Mouse (Mus musculus) megakaryocyte, adult 5-6 weeks (primary cell): ENCODE measurements around the gene Tbl1x. TPM values are rescaled to one million over a fixed set of nuclear protein-coding genes. Genes with fewer than 3 reads are reported as not detected.
A peak's percentile ranks its signal among the peaks of the same experiment; 100 is the strongest.
"Not testable (repeated sequence)": the region's sequence is repeated elsewhere in the genome, so short reads cannot be mapped to it uniquely, and the experiment has no call there.

Experiments
- ATAC-seq: 2 replicates; pipeline ENCODE4 v1.8.0; 2016; ENCODE audit warnings: mild to moderate bottlenecking, inconsistent platforms; ENCODE audit not compliant: poor library complexity, severe bottlenecking
- total RNA-seq, 2 experiments: library from RNA; stranded (forward) in 1 of 2; stranded (reverse) in 1 of 2; fragments of 153-499, 151-499 nt in 1 of 2; fragments of 221-1000, 200-1000 nt in 1 of 2; gene quantifications; 2 replicates each; pipeline versions ENCODE4 v1.2.3 to v1.2.4; 2015 to 2017

Gene Tbl1x
- total RNA-seq, 2 experiments from 2014 or later: 23.6 to 40.9 TPM

DNA sequence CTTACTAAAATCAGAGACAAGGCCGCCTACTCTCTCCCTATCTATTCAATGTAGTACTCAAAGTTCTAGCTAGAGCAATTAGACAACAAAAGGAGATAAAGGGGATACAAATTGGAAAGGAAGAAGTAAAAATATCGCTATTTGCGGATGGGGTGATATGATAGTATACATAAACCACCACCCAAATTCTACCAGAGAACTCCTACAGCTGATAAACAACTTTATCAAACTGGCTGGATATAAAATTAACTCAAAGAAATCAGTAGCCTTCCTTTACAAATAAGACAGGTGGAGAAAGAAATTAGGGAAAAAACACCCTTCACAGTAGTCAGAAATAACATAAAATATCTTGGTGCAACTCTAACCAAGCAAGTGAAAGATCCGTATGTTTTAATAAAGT is 29.0 kb downstream of the Tbl1x start:
- not testable (repeated sequence) for ATAC-seq

DNA sequence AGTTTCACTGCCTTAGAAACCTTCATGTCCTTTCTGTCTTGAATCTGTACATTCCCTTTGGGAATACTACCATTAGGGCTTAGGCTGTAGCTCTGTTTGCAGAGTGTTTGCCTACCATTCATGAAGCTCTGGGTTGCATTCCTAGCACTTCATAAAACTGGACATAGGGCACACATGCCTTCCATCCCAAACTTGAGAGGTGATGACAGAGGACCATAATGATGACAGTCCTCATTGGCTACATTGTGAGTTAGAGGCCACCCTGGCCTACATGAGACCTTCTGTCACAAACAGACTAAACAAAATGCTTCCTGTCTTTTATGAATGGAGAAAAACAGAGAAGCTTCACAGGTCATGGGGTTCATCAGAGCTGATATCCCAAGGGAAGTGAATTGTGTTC is 33.2 kb downstream of the Tbl1x start:
- ATAC-seq: no peak

DNA sequence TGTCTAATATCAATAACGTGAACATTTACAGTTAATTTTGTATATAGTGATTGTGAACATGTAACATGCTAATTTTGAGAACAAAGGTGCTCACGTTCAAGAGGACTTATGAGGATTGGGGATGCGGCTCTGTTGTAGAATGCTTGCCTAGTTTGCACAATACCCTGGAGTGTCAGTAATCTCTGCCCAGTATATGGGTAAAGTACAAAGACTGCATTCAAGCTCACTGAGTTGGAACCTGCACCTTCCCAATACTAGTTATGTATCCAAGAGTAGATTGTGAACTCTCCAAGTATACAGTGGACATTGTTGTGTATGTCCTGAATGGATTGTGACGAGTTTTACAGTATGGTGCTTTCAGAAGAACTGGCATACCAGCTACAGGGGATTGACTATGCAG is 33.7 kb downstream of the Tbl1x start:
- ATAC-seq: no peak

DNA sequence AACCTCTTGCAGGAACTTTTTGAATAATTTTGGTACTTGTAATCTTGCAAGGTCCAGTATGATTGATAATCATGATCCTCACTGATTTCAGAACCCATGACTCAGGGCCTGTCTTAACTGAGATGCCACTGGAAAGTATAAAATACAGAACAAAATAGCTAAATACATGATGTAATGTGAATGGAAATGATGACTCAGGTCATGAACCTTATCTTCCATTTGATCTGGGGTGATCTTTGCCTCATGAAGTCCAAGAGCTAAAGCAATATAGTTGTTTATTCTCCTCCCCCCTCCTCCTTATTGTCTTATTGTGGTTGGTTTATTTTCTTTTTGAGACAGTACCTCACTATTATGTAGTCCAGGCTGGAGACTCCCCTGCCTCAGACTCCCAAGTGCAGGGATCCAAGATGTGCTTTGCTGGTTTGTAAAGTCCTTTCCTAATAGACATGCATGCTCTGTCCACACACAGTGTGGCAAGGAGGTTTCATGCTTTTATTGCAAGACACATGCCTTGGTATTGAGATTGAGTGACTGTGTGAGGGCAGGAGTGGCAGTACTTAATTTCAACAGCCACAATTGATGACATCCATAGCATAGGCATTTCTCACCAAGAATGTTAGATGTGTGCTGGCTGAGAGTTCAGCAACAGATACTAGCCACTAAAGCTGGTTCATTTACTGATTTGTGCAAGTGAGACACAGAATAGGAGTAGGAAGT is 34.7 kb downstream of the Tbl1x start:
- ATAC-seq: peak; percentile 60

DNA sequence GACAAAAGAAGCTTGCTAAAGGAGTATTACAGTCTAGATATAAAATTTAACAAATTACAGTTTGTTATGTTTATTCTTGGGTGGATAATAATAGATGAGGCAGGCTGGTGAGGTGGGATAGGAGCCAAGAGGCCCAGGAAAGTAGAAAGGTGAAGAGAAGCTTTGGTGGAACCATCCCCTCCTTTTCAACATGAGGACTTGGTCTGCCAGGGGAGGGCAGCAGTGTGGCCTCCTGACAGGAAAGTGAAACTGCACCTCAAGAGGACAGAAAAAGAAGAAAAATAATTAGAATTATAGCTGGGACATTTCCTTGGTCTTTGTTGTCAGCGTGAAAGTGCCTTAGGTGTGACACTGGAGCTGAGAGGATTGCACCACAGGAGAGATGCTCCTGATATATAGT is 35.6 kb downstream of the Tbl1x start:
- ATAC-seq: peak; percentile 45; the same call in 1 of the 2 replicates

DNA sequence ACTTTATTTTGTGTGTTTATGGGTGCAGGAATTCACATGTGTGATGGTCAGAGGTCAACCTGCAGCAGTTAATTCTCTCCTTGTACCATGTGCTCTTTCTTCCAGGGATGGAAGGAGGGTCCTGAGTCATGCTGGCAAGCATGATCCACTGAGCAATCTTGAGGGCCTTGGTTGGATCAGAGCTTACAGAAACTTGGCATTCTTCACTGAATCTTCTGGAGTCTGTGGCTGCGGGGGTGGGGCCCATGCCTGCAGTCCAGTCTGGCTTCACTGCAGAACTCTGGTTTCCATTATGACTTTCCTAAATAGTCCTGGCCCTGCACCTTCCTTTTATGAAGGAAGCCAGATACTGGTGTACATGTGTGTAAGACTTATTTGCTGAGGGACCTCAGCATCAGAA is 38.1 kb downstream of the Tbl1x start:
- ATAC-seq: no peak

DNA sequence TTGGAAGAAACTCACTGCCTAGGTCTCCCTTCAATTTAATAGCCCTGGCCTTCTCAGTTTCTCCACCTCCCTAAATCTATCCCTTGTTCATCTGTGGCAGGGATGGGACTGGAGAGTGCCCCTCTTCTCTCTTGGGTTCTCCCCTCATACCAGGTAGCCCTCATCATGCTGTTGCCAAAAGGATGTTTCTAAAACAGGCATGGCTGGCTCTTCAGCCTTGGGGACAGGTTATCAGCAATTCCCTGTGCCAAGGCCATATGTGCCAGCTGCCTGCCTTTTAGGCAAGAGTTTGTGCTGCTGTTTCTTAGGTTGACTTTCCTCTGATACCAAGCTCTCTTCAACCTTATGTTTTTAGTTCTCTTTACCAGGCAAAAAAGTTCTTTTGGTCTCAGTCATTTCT is 39.6 kb downstream of the Tbl1x start:
- no peak for ATAC-seq

DNA sequence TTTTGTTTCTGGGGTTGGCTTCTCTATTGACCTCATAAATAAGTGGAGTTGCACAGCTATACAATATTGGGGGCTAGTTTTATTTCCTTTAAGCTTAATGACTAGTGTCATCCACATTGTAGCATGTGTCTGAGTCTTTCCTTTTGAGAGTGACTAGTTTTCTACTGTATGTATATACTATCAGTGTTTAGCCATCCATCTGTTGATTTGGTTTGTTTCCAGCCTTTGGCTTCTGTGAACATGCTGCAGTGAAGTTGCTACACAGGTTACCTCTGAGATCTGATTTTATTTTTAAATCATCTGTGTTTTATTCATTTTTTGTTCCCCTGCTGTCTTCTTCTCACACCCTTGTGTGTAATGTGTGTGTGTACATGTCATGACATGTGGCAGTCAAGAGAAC is 40.5 kb downstream of the Tbl1x start:
- ATAC-seq: no peak

DNA sequence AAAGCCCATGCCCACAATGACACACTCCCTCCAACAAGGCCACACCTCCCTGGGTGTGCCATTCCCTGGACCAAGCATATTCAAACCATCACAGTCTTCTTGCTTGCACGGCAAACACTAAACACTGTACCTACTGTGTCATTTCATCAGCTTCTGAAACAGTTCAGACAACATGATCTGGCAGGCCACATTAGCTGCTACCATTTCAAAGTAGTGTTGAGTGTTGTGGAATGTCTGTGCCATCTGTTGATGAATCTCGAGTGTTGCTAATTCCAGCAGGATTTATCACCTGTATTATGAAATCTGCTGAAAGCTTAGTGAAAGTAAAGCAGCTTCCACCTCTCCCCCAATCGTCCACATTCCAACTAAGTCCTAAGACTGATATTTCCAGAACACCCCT is 41.3 kb downstream of the Tbl1x start:
- ATAC-seq: no peak

DNA sequence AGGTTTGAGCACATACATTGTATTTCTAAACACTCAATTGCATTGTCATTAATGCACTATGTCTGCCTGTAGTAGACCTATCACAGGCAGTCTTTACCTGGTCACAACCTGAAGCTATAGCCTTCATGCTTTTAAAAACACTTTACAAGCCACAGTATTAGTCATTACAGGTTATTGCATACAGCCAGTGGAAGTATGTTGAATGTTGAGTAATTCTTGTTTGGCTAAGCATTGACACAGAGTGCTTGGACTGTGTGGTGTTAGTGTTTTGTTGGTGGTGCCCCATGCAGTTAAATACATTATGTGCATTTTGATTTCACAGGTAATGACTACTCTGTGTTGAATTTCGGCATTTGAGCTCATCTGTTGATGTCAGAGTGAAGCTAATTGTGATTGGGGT is 45.2 kb downstream of the Tbl1x start:
- ATAC-seq: peak; percentile 35; the same call in 1 of the 2 replicates

DNA sequence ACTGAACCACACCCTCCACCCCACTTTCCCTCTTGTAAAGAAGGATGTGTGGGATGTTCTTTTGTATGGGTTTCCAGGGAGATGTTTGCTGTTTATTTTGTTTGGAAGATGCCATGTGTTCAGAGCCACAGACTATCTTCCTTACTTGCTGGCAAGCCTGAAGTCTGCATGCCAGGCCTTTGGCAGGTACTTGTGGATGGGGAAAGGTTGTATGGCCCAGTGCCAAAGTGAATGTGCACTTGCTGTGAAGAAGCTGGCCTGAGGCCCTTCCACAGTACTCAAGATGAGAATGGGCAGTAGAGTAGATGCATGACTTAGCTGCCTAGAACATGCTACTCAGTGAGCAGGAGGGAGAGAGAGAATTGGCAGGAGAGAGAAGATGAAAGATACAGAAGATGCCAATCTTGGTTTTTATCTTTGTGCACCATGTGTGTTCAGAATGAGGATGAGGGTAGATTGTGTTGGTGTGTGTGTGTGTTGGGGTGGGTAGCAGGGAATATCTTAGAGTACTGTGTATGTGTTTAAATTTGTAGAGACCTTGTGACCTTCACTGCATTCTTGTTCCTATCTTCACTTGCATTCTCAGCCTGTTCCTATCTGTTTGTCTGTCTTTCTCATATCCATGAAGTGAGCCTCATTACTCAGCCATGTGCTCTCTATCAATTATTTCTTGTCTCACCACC is 48.5 kb downstream of the Tbl1x start:
- no peak for ATAC-seq

DNA sequence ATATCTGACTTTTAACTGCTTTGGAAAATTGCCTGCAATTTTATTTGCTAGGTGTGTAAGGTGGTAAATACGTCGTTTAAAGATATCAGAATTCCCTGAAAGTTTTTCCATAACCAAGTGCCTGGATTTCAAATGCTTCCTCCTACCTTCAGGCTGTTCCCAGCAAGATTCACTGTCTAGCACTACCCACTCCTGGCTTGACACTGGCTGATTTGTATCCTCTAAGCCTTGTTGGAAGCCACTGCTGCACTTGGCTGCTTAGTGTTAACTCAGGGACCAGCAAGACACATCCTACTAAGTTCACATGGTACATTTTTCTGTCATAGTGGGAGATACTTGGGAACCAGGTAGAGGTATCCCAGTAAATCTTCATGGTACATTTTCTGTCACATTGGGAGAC is 52.8 kb downstream of the Tbl1x start:
- ATAC-seq: no peak

DNA sequence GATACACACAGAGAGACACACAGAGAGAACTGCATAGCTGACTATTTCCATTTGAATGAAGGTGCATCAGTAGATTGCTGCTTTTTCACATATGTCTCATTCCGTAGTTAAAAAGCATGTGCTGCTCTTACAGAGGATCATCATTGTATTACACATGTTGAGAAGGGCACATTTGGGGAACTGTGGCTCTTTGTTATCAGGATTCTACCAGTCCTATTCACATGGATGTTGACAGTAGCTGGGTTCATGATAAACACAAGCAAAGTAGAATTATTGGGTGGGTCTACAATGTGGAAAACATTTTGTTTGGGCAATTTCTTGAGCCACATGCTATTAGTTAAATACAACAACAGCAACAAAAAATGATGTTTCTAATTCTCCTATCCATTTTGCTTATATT is 55.9 kb downstream of the Tbl1x start:
- ATAC-seq: no peak

DNA sequence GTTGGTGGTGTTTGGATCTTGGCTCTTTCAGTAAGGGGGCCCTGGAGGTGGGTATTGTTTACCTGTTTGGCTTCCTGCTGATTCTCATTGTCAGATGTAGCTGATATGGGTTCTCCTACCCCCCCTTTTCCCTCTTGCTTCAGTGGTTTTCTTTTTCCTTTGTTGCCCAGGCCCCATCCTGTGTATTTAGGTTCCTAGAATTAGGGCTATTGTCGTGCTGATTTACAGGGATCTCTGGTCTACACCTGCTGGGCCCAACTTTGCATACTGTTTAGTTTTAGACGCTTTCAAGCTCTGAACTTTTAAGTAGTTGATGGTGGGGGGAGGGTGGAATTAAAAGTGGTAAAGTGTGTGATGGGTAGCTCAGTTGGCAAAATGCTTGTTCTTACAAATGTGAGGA is 57.2 kb downstream of the Tbl1x start:
- ATAC-seq: no peak

DNA sequence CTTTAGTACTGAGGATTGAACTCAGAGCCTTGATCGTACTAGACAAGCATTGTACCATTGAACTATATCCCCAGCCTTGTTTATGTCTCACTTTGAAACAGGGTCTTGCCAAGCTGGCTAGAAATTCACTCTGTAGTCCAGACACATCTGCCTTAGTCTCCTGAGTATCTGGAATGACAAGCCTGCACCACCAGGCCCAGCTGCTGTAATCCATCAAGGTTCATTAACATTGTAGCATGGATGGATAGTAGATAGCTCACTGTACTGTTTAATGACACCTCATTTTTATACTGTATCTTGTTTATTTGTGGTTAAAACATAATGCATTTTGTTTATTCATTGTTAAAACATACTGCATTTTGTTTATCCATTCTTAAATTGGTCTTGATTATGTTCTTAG is 62.9 kb downstream of the Tbl1x start:
- no peak for ATAC-seq

DNA sequence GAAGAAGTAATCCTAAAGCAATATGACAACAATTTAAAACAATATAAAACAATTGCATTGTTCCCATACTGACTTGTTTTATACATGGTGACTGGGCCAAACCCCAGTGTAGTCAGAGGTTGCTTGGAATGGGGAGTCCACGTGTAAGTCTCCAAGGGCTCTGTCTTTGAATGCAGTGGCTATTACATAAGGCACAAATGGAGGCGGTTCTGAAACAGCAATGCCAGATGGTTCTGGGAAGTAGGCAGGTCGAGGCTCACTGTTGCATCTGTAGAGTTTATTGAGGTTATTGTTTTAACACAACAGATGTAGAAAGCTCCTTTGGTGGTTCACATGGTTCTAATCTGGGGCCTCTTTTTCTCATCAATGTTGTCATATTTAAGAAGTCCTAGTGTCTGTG is 66.3 kb downstream of the Tbl1x start:
- no peak for ATAC-seq

DNA sequence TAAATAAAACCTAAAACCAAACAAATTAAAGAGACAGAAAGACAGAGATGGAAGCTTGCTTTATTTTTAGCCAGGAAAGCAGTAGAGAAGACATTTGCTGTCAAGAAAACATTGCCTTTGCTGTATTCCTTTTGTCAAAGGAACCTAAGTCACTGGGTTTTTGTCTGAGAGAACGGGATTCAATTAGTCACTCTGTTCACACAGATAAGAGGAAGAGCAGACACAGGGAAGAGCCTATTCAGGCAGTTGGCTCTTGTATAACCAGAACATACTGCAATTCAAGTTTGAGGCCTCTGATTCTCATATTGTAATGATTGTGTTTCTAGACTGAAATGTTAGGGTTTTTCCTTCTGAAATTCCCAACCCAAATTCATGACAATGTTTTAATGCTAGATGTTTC is 67.4 kb downstream of the Tbl1x start:
- no peak for ATAC-seq

DNA sequence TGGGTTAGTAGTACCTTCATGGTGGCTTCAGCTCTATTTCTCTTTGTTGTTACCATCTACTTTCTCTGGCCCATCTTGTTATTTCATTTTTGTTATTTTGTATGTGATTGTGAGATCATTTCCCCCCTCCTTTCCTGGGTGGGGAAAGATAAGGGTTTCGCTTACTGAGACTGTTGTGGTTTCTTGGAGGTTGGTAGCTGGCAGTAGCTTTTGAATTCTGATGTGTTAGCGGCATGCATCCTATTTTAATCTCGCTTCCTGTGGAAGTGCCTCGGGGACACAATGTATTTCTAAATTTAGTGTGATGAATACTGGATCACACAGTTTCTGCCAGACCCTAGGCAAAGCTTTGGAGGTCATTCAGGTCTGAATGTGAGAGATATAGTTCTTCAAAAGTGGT is 69.2 kb downstream of the Tbl1x start:
- peak; percentile 45; the same call in 1 of the 2 replicates for ATAC-seq

DNA sequence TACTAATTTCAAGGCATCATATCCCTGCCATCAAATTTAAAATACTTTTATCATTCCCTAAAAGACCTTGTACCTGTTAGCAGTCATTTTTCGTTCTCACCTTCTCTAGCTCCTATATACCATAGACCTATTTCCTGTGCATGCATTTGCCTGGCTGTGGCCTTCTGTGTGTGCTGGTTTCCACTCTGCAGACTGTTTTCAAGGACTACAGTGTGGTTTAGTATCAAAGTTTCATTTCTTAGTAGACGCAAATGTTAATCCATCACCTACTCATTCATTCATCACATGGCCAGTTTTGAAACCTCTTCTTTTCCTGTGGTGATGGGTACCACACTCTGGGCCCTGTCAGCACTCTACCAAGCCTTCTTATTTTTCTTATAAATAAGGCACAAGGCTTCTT is 75.2 kb downstream of the Tbl1x start:
- ATAC-seq: no peak

DNA sequence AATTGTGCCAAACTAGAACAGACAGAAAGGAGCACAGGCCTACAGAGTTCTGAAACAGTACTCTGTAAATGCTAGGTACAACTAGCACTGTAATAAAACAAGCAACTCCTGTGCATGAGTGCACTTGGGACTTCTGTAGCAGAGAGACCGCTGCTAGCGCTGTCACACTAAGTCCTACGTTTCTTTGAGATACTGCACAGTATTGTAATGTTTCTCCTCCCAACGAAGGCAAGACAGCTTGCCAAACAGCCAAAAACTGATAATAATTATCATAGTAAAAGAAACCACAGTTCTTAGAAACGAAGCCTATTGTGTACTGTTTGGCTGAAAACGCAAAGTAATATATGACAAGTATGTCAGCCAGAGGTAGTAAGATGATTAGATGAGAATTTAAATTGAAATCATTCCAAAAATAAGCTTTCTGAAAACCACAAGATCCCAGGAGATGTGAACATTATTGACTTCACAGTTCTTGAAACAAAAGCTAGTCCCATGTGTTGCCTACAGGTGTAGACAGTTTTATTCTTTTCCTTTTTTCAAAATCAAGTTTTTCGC is 83.9 kb downstream of the Tbl1x start:
- no peak for ATAC-seq

DNA sequence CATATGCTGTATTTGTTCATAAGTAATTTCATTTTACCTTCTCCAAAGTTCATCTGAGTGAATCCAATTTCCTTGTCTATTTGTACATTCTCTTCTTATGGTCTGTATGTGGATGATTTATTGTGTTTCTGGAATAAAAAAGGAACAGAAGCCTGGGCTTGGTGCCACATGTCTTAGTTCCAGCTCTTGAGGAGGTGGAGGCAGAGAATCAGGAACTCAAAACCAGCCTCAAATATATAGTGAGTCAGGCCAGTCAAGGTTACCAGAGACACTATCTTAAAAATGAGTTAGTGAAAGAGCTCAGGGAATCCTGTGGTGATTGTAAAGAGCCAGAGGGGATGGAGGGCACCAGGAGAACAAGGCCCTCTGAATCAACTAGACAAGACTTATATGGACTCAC is 86.9 kb downstream of the Tbl1x start:
- ATAC-seq: no peak

DNA sequence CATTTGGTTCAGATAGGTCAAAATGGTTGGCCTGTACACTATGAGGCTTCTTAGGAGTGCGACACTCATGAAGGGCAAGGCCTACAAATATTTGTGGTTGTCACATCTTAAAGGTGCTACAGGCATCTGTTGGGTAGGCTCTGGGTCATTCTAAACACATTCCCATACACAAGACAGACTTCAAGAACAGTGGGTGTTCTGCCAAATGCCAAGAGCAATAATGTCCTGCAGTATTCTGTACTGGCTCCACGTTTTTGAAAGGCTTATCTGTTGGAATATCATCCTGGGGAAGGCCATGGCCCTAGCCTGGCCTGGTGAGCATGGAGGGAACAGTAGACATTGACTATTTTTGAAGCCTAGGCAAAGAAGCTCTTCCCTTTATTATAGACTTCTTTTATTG is 87.9 kb downstream of the Tbl1x start:
- no peak for ATAC-seq
